Mouse (Mus musculus) adrenal gland, adult 18-20 months (tissue): ENCODE results near the gene Prrt4. TPM values are rescaled to one million over a fixed set of nuclear protein-coding genes. Genes with fewer than 3 reads are reported as not detected.
"Not testable (repeated sequence)": the region's sequence is repeated elsewhere in the genome, so short reads cannot be mapped to it uniquely, and the experiment has no call there.

ENCODE experiments used
- DNase-seq, 2 experiments: peaks; one replicate each; pipeline ENCODE4 v3.0.0; 2021 to 2022; ENCODE audit warnings: low spot score in 2 of 2
- long read RNA-seq, 2 experiments: library from polyadenylated mRNA; stranded (forward); transcript quantifications; one replicate each; pipeline ENCODE4 v2.0.0; 2021
- total RNA-seq, 2 experiments: library from RNA; stranded (reverse); gene quantifications; 1 replicate in 1 of 2; 2 replicates in 1 of 2; pipeline ENCODE4 v1.2.3; 2021

The Prrt4 gene
- 1 to 10 TPM; 1.3 to 3.9 TPM for total RNA-seq
- long read RNA-seq, experiment 1, partial matches to known transcripts: 1 of 11 reads
- long read RNA-seq, experiment 1, other reads (novel, unspliced or antisense): 9 of 11 reads
- long read RNA-seq, experiment 2, partial matches to known transcripts: 0 of 1 reads
- long read RNA-seq, experiment 2, other reads (novel, unspliced or antisense): 1 of 1 reads

DNA sequence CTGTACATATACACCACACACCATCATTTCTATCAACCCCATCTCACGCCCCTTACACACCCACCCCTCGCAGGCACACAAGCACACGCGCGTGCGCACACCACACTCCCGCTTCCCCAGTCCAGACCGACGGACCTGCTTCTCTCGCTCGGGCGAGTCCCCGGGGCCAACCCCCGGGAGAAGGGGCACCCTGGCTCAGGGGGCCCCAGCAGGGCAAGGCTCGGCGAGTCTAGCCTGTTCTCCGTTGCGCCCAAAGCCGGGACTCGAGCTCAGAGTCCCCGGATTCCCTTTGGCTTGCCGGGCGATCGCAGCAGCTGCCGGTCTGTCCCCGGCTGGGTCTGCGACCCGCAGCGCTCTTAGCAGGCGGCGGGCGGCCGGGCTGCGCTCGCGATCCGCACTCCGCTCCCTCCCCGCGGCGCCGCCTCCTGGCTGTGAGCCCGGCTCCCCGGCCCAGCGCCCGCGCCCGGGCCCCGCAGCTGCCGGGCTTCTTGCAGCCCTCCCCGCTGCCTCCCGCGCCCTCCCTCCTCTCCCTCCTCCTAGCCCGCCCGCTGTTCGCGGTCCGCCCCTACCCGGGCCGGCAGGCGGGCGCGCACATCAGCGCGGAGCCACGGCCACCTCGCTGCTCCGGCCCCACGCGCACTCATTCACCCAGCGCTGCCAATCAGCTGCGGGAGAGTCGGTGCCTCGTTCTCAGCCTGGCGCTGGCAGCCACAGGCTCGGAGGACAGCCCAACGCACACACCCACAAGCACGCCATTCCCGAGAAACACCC is at the start of gene Prrt4:
TSS of gene Prrt4 (minus strand) at position 697 of the 771 bp plus-strand sequence.
- peak; percentile 52 to 67 for DNase-seq

DNA sequence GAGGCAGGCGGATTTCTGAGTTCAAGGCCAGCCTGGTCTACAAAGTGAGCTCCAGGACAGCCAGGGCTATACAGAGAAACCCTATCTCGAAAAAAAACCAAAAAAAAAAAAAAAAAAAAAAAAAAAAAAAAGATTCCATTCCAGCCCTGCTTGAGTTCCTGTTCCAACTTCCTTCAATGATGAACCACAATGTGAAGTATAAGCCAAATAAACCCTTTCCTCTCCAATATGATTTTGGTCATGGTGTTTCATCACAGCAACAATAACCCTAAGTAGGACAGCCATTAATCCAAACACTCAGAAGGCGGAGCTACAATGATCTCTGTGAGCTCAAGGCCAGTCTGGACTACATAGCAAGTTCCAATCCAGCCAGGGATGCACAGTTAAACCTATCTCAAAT is 38.3 kb upstream of the Prrt4 start:
- DNase-seq: not testable (repeated sequence)

DNA sequence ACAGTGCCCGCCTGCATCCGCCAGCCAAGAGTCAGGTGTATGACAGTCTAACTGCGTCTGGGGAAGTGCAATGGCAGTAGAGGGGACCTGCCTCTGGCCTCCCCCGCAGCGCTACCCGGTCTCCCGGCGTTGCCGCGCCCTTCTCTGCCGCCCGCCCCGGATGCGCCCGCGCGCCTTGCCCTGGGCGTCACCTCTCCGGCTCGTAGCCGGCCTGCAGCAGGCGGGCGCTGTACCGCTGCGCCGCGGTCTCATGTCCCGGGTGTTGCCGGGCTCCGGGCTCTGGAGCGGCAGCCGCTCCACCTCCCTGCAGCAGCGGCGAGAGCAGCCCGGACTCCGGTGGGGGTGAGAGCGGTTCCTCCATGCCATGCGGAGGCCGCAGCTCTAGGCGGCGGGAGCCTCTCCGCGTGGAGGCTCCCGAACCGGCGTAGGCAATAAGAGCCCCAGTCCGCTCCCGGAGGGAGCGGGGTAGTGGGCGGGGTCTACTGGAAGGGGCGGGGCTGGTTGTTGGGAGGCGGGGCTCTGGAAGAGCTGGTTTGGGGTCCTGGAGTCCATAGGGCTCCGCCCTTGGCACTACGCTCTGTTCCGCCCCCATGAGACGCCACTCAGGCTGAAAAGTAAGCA is 36.6 kb upstream of the Prrt4 start, which contains the start of gene Impdh1:
TSS of gene Impdh1 (minus strand) at position 484 of the 621 bp plus-strand sequence.
- DNase-seq: peak; percentile 68 to 74

DNA sequence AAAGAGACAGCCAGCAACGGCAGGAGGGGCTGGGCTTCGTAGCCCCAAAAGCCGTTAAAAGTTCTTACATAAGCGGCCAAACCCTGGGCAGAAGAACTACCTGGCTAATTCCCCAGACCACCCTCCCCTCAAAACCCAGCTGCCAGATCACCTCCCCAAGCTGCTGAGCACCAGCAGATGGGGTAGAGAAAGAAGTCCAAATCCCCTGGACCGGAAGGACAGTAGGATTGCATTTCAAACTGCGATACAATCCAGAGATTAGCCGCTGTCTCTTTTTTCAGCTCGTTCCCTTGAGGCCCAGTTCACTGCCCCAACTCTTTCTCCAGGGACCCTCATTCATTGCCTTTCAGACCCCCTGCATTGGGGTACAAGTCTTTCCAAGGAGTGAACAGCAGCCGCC is 35.8 kb upstream of the Prrt4 start:
- DNase-seq: no peak

DNA sequence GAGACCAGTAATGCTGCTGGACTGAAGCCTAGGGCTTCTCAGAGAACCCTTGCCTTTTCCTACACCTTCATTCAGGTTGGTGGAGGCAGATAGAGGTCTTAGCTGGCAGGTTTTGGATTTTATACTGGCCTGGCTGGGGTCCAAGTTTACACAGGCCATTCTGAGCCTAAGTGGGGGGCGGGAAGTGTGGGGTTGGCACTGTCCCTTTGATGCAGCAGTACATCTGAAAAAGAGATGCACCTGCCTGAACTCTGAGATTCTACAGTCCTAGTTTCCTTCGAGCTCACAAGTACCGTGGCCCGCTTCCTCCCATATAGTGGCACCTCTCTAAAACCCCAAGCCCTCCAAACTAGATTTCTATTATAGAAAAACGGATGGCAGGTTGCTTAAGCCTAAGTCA is 35.4 kb upstream of the Prrt4 start:
- no peak for DNase-seq

DNA sequence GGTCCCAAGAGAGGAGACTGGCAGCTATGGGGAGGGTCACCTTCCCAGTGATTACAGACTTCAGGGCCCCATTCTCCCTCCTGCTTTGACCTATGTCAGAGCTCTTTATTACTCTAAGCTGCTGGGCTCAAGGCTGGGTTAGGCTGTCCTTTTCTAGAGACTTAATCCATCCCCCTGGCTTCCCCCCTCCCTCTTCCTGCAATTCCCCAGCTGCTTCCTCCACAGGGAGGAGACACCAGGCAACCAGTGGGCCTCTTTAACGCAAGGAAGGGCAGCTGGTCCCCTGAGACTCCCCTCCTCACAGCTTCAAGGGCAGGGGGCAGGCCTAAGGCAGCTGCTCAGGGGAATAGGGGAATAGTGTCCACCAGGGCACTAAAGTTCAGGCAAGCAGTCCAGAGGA is 34.9 kb upstream of the Prrt4 start:
- no peak for DNase-seq

DNA sequence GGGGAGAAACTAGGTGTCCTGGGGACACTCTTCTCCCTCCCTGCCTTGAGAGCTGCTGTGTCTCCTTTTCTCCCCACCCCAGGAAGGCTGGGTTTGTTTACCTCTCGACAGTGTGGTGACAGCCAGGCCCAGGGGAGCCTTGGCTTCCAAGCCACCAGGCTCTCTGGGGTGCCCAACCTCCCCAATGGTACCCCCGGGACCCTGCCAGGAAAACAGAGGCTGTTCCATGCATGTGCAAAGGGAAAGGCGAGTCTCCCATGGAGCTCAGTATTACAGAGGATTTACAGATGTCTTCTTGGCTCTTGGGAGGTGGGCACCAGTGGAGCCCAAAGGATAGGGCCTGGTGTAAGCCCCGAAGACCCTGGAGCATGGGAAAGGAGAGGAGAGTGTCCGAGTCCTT is 34.1 kb upstream of the Prrt4 start:
- no peak for DNase-seq

DNA sequence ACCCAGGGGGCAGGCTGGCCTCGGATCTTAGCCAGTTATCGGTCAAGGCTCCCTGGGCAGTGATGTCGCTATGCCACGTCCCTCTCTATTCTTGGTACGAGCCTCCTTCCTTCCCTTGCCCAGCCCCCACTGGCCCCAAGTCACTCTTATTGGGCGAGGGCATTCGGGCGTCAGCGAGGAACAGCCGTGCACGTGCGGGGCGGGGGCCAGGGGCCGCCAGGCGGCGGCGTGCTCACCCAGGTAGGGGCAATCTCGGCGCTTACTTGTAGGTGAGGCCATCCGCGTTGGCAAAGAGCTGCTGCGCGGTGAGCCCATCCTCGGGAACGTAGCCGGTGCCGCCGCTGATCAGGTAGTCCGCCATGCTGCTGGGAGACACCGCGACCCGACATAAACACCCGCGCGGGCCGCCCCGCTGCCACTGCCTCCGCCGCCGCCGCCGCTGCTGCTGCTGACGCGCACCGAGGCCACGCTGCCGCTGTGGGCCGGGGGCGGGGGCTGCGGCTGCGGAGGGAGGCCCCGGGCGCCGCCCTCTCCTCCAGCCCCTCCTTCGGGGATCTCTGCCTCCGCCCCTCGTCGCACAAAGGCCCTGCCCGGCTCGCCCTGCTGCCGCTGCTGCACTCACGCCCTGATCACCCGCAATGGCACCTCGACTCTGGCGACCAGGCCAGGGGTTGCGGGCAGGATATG is 32.6 kb upstream of the Prrt4 start:
- DNase-seq: peak; percentile 79 to 83

DNA sequence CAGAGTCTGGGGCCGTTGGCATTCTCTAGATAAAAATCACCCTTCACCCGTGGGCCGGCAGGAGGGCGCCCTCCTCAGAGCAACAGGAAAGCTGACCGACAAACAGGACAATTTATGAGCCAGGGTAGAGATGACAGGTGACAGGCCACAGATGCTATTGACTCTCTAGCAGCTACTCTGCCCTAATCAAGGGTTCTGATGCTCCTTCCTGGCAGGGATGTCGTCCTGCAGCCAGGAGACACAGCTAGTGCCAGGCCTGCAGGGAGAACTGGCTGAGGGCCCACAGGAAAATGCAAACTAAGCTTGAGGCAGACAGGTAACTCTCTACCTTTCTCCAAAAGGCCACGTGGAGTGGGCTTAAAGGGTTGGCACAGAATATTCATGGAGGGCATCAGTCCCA is 31.8 kb upstream of the Prrt4 start:
- peak in 1 of 2 experiments; percentile 22 for DNase-seq

DNA sequence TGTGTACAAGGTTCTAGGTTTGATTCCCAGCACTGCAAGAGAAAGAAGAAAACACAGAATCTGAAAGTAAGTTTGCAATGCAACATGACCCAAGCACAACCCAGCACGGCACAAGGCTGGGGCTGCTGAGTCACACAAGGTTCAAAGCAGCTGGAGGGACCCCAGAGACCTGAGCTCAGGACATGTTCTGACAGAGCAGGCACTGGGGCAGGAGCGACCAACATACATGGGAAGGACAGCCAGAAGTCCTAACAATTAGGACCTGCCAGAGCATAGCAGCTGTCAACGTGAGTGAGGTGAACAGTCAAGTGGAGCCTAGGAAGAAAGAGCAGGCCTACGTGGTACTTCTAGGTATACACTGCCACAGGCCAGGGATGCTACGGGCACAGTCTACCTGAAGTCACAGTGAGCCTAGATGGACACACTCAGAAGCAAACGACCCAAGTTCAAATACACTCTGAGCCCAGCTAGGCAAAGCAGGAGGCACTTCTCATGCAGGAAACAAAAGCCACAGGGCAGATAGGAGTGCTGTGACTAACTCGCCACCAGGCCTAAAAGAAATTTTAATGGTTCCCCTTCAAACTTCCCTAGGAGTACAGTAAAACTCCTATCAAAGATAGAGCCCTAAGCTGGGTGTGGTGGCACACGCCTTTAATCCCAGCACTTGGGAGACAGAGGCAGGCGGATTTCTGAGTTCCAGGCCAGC is 31.0 kb upstream of the Prrt4 start:
- peak in 1 of 2 experiments; percentile 16 for DNase-seq

DNA sequence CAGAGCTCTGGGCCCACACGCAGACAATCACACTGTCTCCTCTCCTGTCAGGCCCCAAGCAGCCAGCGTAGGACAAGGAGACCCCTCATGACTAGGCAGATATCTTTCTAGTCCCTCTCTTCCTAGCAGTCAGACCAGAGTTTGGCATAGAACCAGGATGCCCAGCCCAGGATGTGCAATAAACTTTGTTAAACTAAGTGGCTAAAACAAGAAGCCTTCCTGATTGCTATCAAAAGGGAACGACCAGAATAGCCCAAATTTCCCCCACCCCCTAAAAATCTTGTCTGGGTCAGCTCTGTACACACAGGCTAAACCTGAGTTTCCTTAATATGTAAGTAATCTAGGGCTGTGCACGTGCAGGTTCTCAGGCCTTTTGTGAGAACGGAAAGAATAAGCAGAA is 28.8 kb upstream of the Prrt4 start:
- DNase-seq: peak in 1 of 2 experiments; percentile 17

DNA sequence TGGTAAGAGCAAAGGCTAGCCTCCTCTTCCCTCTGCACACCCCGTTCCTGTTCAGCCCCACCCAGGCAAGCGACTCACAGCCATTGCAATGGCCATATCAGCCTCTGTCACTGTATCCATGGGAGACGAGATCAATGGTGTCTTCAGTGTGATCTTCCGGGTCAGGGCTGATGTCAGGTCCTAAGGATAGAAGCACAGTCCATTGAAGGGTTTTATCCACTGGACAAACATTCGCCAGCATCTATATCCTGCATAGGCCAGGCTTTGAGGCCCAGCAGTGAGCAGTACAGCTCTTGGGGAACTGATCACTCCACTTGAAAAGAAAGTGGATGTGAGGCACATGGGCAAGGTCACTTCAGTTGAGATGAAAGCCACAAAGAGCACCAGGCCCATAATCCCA is 27.6 kb upstream of the Prrt4 start:
- no peak for DNase-seq

DNA sequence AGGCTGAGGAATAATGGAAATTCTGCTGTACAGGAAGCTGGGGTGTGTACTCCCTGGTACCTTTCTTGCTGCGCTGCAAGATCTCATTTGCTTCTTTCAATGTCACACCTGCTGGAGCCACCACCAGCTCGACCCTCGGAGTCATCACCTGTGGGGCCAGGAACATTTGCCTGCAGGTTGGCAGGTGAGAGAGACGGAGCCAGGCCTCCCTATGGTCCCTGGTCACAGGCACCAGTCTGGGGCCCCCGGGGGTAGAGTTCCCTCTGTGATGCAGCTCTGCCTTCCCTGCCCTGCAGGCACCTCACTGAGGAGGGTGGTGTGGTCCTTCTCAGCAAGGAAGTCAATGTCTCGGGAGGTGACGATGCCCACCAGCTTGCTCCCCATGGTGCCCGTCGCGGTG is 26.6 kb upstream of the Prrt4 start:
- no peak for DNase-seq

DNA sequence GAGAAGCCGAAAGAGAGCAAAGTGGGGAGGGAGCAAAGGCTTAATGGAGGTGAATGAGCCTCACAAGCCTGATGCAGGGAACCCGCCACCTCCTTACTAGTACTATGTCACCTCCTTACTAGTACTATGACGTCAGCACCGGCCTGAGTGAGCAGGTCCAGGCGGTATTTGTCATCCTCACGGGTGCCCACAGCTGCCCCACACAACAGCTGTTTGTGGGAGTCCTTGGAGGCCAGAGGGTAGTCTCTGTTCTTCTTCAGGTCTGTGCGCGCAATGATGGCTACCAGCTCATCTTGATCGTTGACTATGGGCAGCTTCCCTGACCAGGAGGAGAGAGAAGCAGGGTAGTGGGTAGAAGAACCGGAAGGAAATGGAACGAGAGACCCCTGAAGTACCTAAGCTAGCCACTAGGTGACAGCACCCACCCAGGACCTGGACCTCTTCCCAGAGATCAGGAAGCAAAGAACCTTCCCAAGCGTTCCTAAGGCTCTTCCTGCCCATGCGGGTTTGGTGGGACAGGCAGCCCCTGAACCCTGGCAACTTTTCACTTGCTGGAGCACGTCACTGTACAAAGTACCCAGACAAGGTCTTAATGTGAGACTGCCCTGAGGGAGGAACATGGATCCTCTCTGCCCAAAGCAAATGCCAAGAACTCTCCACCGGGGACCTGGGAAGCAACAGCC is 25.7 kb upstream of the Prrt4 start:
- no peak for DNase-seq

DNA sequence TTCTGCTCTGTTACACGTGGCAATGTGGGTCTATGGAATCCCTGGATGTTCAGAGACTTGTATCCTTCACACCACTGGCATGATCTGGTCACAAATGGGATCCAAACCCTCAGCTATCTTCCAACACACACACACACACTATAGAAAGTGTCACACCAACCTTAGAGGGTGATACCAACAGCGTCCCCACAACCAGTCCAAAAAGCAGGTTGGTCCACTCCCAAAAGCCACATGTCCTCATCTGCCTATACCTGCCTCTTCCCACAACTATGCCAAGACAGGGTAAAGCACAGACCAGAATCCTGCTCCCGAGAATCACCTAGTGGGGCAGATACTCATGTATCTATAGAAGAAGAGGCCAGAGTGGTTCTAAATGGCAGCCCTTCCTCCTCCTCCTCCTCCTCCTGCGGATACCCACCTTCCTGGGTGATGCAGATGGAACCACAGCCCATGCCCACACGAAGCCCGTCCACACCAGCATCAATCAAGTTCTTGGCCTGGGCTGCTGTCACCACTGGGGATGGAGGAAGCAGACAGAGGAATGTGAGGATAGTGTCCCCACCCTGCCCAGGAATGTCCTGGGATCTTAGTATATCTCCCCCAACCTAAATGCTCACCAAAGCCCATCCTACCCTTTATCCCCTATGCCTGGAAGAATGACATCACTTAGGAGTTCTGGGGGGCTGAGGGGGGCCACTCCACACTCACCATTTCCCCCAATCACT is 24.6 kb upstream of the Prrt4 start:
- DNase-seq: no peak

DNA sequence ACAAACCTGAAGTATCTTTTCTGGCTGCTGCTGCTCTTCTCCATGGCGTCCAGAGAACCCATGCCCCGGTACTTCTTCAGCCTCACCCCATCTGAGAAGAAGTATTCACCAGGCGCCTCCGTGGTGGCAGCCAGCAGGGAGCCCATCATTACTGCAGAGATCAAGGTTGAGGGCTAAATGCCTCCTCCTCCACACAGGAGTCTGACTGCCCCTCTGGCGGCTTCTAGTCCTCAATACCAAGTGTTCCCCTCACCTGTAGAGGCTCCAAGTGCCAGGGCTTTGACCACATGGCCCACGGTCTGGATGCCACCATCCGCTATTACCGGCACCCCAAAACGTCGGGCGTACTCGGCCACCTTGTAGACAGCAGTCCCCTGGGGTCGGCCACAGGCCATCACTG is 23.7 kb upstream of the Prrt4 start:
- no peak for DNase-seq

DNA sequence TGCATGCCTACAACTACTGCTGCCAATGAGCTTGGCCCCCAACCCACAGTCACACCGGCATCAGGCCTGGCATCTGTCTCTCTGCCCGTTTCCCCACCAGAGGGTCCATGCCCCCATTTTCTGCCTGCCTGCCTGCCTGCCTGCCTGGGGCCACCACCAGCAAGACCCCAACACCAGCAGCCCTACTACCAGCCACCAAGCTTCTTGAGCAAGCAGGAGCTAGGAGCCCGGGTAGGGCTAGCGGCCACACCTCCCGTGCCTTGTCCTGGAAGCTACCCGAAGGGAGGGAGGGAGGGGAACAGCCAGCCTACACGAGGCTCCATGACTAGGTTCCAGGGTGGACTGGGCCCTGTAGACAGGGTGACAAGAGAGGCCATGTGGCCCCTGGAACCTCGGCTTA is 22.6 kb upstream of the Prrt4 start:
- no peak for DNase-seq

DNA sequence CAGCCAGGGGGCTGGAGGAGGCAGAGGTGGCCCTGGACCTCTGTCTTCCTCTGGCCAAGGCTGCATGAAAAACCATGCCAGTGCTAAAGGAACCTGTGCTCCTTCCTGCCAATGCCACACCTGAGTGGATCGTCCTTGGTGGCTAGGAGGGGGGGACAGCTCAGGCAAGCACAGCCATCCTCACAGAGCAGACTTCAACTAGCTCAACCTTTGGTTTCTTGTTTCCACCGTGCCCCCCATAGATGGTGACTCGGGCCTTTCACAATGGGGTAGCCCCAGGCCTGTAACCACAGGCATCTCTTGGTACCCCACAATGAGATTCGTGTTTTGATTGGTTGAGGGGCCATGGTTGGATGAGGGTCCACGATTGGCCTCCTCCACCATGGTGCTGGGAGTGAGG is 22.0 kb upstream of the Prrt4 start:
- no peak for DNase-seq

DNA sequence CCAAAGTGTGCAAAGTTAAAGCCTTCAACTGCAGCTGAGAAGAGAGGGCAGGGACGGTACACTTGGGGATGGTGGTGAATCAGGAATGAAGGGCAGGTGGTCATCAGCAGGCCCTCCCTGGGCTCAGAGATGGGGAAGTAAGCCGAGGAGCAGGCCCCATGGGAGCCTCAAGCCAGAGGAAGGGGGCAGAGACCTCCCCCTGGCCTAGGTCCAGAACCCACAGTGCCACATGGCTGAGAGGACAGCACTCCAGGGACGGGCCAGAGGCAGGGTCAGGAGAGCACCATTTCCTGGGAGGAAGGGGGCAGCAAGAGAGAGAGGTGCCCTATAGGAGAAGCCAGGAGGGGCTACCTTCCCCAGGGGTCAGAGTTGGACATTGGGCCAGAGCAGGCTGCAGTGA is 21.1 kb upstream of the Prrt4 start:
- no peak for DNase-seq
